Mouse (Mus musculus) hindbrain, embryonic 13.5 days (tissue): ENCODE data around the gene Epha1. TPM values are rescaled to one million over a fixed set of nuclear protein-coding genes. Genes with fewer than 3 reads are reported as not detected.

Experiments used
- ATAC-seq: fragments of 200-750 bp; cut with Nextera tagmentation; 2 replicates; pipeline ENCODE4 v1.8.0; 2017; ENCODE audit warnings: moderate TSS enrichment; ENCODE audit not compliant: low FRiP score
- H3K27ac ChIP-seq: fragments of 300-500 bp; sonication (generic); 2 replicates; pipeline ENCODE4 v1.5.1; 2015; ENCODE audit warnings: inconsistent platforms, mild to moderate bottlenecking, moderate library complexity
- H3K27me3 ChIP-seq: fragments of 300-500 bp; sonication (generic); 2 replicates; pipeline ENCODE4 v1.6.1; 2015; ENCODE audit warnings: mild to moderate bottlenecking, inconsistent platforms
- H3K36me3 ChIP-seq: fragments of 300-500 bp; sonication (generic); 2 replicates; pipeline ENCODE4 v1.6.1; 2015; ENCODE audit warnings: mild to moderate bottlenecking, inconsistent platforms
- H3K4me1 ChIP-seq: fragments of 300-500 bp; sonication (generic); replicated peaks from 2 replicates; pipeline ENCODE4 v1.6.1; 2015; ENCODE audit warnings: inconsistent platforms
- H3K4me2 ChIP-seq: fragments of 300-500 bp; sonication (generic); 2 replicates; pipeline ENCODE4 v1.6.1; 2015; ENCODE audit warnings: inconsistent platforms, mild to moderate bottlenecking, moderate library complexity
- H3K4me3 ChIP-seq: fragments of 300-500 bp; sonication (generic); 2 replicates; pipeline ENCODE4 v1.5.1; 2015; ENCODE audit warnings: mild to moderate bottlenecking, inconsistent platforms
- H3K9ac ChIP-seq: fragments of 300-500 bp; sonication (generic); 2 replicates; pipeline ENCODE4 v1.6.1; 2015; ENCODE audit warnings: mild to moderate bottlenecking, inconsistent platforms
- H3K9me3 ChIP-seq: fragments of 300-500 bp; sonication (generic); 2 replicates; pipeline ENCODE4 v1.6.1; 2016; ENCODE audit warnings: inconsistent platforms
- WGBS: fragments of 180-500 bp; shearing (Covaris S2); methylation state at CpG from one replicate; pipeline ENCODE4 v1.1.7; 2015; 5-methylcytosine and 5-hydroxymethylcytosine counted together
- polyA plus RNA-seq: library from polyadenylated mRNA; unstranded; fragments of >200 nt; fragmentation: Nextera tagmentation; extraction: Ambion mirVana; gene quantifications from 2 replicates; pipeline ENCODE4 v1.2.1, GENCODE M21; 2015

Gene Epha1
- polyA plus RNA-seq, 1 experiment from 2014 or later = 0.68 TPM

DNA sequence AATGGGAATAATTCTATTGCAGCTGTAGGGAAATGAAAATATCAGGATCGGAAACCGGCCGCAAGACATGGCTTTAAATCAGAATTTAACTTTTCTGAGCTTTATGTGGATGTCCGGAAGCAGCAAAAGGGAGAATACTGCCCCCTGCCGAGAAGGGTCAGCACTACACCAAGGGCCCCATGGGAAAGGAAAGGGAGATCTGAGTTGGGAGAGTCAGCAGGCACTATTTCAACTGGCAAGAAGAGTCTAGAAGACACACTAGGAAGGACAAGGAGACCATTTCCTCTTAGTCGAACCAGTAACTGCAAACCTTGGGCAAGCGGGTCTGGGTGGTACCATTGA, 47.8 kb downstream of the Epha1 start:
- Histone ChIP-seq H3K27me3 (no peaks in the 10 kb centered on the region), H3K4me1 (peaks cover 38% of the 10 kb centered on the region), H3K4me3 (peak overlapping the region; percentile 76), H3K36me3 (peaks cover 14% of the 10 kb centered on the region), H3K9me3 (no peaks in the 10 kb centered on the region), H3K9ac (peak overlapping the region; percentile 91; the same call in 1 of the 2 replicates), H3K4me2 (peak overlapping the region; percentile 81), H3K27ac (peak overlapping the region; percentile 95)
- no peak for ATAC-seq
- WGBS = 3% methylated on average over 7 of the region's 7 CpGs

DNA sequence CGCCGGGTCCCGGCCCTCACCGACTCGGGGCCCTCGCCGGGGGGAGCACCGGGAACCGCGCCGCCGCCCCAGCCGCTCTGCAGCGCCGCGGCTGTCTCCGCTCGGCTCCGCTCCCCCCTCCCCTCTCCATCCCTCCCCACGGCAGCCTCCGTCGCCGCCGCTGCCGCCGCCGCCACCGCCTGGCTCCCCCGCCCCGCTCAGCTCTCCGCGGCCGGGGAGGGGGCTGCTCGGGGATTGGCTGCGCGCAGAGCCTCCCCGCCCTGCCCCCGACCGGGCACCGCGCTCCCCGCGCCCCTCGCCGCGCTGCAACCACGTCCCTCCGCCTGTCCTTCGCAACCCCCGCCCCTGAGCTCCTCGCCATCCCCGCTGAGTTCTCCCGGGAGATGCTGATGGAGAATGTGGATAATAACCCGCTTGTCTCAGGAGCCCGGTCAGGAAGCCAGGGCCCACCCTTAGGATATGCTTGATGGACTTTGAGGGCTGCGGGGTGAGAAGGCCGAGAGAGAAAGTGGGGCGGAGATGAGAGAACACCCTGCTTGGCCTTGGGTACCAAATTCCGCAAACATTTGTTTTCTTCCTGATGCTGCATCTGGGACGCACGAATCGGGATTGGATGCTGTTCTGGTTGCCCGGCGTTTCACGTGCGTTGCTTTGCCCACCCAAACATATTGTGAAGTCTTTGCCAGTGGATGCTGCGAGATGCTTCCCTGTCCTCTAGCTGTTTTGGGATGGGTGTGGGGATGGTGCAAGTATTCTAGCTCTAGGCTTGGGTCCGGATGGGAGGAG, 48.4 kb downstream of the Epha1 start, which contains the start of gene Fam131b:
Fam131b (minus strand) TSS at position 162 of the 786 bp plus-strand sequence.
- Histone ChIP-seq H3K27me3 (no peaks in the 10 kb centered on the region), H3K4me2 (peak within 1 kb of the TSS; percentile 81), H3K36me3 (peaks cover 14% of the 10 kb centered on the region), H3K9ac (peak within 1 kb of the TSS; percentile 91), H3K27ac (peak within 1 kb of the TSS; percentile 95), H3K4me1 (peaks cover 38% of the 10 kb centered on the region), H3K4me3 (peak within 1 kb of the TSS; percentile 76), H3K9me3 (no peaks in the 10 kb centered on the region)
- WGBS = under 1% methylated on average over 43 of the region's 68 CpGs
- peak; percentile 91 for ATAC-seq

DNA sequence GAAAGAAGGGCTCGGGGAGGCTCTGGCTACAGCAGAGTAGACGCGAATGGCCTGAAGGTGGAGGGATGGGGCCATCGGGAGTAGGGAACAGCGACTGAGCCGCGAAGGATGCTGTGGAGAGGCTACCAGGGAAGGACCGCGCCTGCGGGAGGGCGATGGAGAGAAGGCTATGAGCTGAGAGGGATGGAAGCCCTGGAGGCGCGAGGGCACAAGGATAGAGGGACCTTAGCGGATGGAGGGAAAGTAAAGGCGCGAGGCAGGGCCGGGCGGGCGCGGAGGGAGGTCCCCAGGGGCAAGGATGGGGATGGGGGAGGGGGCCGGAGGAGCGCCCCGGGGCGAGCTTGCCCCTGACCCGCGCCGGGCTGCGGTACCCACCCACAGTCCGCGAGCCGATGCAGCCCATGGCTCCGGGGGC, 49.0 kb downstream of the Epha1 start:
- peak overlapping the region; percentile 81 for H3K4me2 ChIP-seq
- peaks cover 38% of the 10 kb centered on the region for H3K4me1 ChIP-seq
- peak overlapping the region; percentile 91 for H3K9ac ChIP-seq

DNA sequence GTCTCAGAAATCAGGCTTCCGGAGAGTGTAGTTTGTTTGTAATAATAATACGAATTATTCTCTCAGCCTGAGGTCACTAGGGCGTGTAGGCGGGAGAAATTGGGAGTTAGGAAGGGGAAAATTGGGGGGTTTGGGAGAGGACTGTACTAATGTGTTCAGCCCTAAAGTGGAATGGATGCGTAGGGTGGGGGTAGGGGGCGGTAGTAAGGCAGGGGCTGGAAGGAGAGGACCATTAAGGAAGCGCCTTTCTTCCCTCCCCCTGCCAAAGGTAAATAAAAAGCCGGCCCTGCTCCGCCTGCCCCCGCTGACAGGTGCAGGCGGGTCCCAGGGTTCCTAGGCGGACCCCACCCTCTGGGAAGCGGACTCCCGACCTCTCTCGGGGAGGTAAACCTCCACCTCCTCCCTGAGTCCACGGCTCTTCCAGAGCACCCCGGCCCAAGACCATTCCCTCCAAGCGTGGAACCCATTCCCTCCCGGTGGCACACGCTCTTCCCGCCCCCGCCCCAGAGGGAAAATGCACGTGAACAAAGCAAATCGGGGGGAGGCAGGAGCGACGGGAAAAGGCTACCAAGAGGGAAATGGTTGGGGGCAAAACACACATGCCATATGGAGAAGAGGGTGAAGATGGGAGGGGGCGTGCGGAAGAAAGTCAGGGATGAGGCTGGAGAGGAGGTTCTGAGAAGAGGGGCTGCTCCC, 49.5 kb downstream of the Epha1 start:
- Histone ChIP-seq H3K4me1 (peaks cover 38% of the 10 kb centered on the region), H3K36me3 (peaks cover 19% of the 10 kb centered on the region), H3K4me3 (peak overlapping the region; percentile 76), H3K27me3 (no peaks in the 10 kb centered on the region), H3K9ac (peak overlapping the region; percentile 91), H3K4me2 (peak overlapping the region; percentile 81), H3K27ac (peak overlapping the region; percentile 95), H3K9me3 (no peaks in the 10 kb centered on the region)
- under 1% methylated on average over 28 of the region's 28 CpGs for WGBS
- peak; percentile 50 for ATAC-seq

More for the DNA sequence above, 49.0 kb downstream of the Epha1 start:
- no peaks in the 10 kb centered on the region for H3K27me3 ChIP-seq
- 1% methylated on average over 18 of the region's 32 CpGs for WGBS
- H3K27ac ChIP-seq = peak overlapping the region; percentile 95
- no peaks in the 10 kb centered on the region for H3K9me3 ChIP-seq
- peak; percentile 82 for ATAC-seq
- peak overlapping the region; percentile 76 for H3K4me3 ChIP-seq
- H3K36me3 ChIP-seq = peaks cover 14% of the 10 kb centered on the region

DNA sequence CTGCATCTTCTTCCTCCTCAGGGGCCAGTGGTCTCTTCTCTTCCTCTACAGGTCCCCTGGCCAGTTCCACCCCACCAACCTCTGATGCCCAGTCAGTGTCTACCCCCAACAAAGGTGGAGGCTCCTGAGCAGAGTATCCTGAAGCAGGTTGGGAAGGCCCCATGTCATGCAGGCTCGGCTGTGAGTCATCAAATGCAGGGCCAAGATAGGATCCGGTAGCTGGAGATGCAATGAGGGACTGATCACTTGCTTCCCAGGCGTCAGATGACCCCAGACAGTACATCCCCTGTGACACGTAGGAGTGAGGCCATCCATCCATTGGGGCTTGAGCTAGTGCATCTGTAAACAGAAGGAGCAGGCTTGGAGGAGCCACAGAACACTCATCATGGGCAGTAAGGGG, 54.8 kb downstream of the Epha1 start:
- H3K36me3 ChIP-seq = peaks cover 62% of the 10 kb centered on the region
- ATAC-seq = no peak
- H3K4me3 ChIP-seq = no peak overlapping the region
- WGBS = 91% methylated on average over 4 of the region's 4 CpGs
- peaks cover 27% of the 10 kb centered on the region for H3K4me1 ChIP-seq
- no peaks in the 10 kb centered on the region for H3K27me3 ChIP-seq
- H3K27ac ChIP-seq = no peak overlapping the region
- no peak overlapping the region for H3K4me2 ChIP-seq
- no peaks in the 10 kb centered on the region for H3K9me3 ChIP-seq
- H3K9ac ChIP-seq = no peak overlapping the region

DNA sequence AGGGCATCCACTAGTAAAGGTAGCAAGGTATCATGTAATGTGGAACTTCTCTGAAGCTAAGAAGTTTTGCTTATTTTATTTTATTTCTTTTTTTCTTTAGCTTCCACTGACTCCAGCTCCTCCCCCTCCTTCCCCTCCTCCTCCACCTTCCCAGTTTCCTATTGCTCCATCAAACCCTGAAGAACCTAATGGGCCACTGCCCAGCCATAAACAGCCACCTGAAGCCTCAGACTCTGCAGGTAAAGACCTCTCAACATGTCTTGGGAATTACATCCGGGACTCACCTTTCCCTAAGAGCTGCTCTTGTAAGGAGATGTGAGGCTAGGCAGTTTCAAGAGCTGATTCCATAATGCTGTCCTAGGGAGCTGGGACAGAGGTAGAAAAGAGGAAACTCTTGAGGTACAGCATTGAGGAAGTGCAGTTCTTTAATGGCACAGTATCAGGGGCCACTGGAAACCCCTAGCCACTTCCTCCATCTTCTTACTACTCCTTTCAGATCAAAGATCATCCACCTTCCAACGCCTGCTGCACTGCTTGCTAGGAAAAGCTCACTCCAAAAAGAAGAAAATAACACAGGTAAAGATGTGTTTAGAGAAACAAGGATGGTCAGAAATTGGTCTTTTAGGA, 62.5 kb downstream of the Epha1 start:
- H3K9me3 ChIP-seq = no peaks in the 10 kb centered on the region
- H3K4me3 ChIP-seq = no peak overlapping the region
- no peak overlapping the region for H3K4me2 ChIP-seq
- H3K4me1 ChIP-seq = no peaks in the 10 kb centered on the region
- H3K27me3 ChIP-seq = no peaks in the 10 kb centered on the region
- ATAC-seq = no peak
- no peak overlapping the region for H3K9ac ChIP-seq
- H3K27ac ChIP-seq = no peak overlapping the region
- 86% methylated on average over 2 of the region's 2 CpGs for WGBS
- peaks cover 76% of the 10 kb centered on the region for H3K36me3 ChIP-seq

DNA sequence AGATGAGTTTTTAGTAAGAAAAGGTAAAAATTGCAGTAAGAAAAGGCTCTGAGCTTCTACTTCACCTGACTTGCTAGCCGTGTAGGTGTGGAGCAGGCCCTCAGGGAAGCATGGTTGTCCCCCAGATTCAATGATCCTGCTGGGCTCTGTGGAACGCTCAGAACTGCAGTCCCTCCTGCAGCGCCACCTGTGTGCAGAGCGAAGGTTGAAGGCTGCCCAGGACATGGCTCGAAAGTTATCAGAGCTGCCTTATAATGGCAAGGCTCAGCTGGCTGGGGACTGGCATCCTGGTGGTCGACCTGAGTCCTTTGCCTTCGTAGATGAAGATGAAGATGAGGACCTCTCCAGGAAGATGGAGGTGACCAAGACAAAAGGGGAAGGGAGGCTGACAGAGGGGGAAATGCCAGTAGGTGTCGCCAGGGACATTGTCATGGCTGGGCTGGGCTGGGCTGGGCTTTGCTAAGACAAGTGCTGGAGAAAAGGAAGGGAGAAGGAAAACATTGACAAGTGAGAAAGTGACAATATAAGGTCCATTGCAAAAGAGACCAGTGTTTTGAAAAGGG, 63.2 kb downstream of the Epha1 start:
- no peak overlapping the region for H3K4me2 ChIP-seq
- ATAC-seq = no peak
- H3K9ac ChIP-seq = no peak overlapping the region
- no peaks in the 10 kb centered on the region for H3K9me3 ChIP-seq
- no peak overlapping the region for H3K4me3 ChIP-seq
- H3K4me1 ChIP-seq = no peaks in the 10 kb centered on the region
- H3K36me3 ChIP-seq = peaks cover 80% of the 10 kb centered on the region
- H3K27me3 ChIP-seq = no peaks in the 10 kb centered on the region
- no peak overlapping the region for H3K27ac ChIP-seq
- 51% methylated on average over 8 of the region's 8 CpGs for WGBS

Other genes with a start within 250 kb of the Epha1 start
- gene Tas2r139, start 232.3 kb downstream of the Epha1 start, polyA plus RNA-seq = not detected in 2 replicates
- gene Tas2r144, start 157.9 kb downstream of the Epha1 start, polyA plus RNA-seq = not detected in 2 replicates
- gene Gstk1, start 127.3 kb downstream of the Epha1 start, polyA plus RNA-seq = 12.3 and 13.5 TPM in 2 replicates
- 0.23 and 0.48 TPM in 2 replicates for gene Tmem139, start 111.3 kb downstream of the Epha1 start, polyA plus RNA-seq
- gene Casp2, start 108.3 kb downstream of the Epha1 start, polyA plus RNA-seq = 43.5 and 47.5 TPM in 2 replicates
- gene Clcn1, start 86.6 kb downstream of the Epha1 start, polyA plus RNA-seq = 1.5 and 1.6 TPM in 2 replicates
- 5.8 and 6.7 TPM in 2 replicates for gene Fam131b, start 48.6 kb downstream of the Epha1 start, polyA plus RNA-seq
- 47.5 and 50.1 TPM in 2 replicates for gene Zyx, start 23.6 kb downstream of the Epha1 start, polyA plus RNA-seq
- gene Tas2r143, start 27.0 kb upstream of the Epha1 start, polyA plus RNA-seq = not detected in 2 replicates
- not detected in 2 replicates for gene Tas2r135, start 32.2 kb upstream of the Epha1 start, polyA plus RNA-seq
- not detected in 2 replicates for gene Tas2r126, start 61.3 kb upstream of the Epha1 start, polyA plus RNA-seq
- gene Olfr458, start 91.9 kb upstream of the Epha1 start, polyA plus RNA-seq = not detected in 2 replicates
- 0.04 TPM in 1 of 2 replicates, not detected in the other for gene Olfr457, start 103.1 kb upstream of the Epha1 start, polyA plus RNA-seq
- not detected in 2 replicates for gene Olfr456, start 113.9 kb upstream of the Epha1 start, polyA plus RNA-seq
- not detected in 2 replicates for gene Olfr455, start 174.3 kb upstream of the Epha1 start, polyA plus RNA-seq
- gene Tcaf3, start 224.4 kb upstream of the Epha1 start, polyA plus RNA-seq = not detected in 2 replicates